Mouse (Mus musculus): ENCODE results near the gene Hmgcl.

DNA sequence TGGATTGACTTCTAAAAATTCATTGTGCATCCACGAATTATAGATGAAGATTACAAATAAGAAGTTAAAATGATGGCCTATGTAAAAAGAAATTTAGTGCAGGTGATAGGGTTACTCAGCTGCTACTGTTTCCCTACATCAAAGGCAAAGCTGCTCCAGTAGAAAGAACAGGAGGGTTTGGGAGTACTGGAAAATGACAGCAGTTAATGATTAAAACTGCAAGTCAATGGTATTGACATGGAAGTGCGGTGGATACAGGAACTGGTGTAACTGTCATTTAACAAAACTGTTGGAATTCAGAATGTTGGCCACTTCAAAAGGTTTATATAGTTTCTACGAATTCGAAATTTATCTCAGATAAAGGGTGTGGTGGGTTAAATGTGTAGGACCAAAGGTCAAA is 48.9 kb downstream of the Hmgcl start:
- TF ChIP-seq POLR2A (IDR thresholded peaks at IDR 0.05; ENCODE audit: low read depth, low read length) (no peak), CTCF (IDR thresholded peaks at IDR 0.05; ENCODE audit: extremely low read depth, insufficient read length, insufficient replicate concordance, low read depth, low read length) (no peak)
